Mouse (Mus musculus) liver, embryonic 14.5 days (tissue): ENCODE results near the gene Cdh22.
A peak's percentile ranks its signal among the peaks of the same experiment; 100 is the strongest.

Experiments
- CTCF ChIP-seq: IDR thresholded peaks from 2 replicates; pipeline ENCODE4 v1.5.1; 2016; ENCODE audit warnings: antibody characterized with exemption, low read depth, control low read depth
- EP300 ChIP-seq: IDR thresholded peaks from 2 replicates; pipeline ENCODE4 v1.6.1; 2016; ENCODE audit warnings: antibody characterized with exemption, low read depth

DNA sequence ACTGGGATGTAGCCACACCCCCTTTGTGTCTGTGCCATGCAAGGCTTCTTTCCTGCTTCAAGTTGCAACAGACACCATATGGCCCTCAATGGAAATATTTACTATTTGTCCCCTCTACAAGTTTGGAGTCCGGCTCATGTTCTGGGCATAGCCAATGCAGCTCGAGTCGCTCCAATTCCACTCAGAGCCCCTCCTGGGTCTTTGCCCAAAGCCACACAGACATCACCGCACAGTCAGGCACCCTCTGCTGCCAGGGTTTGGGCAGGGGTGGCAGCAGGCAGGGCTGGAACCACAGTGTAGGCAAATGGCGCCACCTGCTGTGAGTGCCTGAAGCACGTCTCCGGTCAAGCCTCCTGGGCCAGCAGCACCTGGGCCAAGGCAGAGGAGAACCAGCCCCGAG, 41.2 kb upstream of the Cdh22 start:
- peak; percentile 82 for TF ChIP-seq CTCF
- no peak for TF ChIP-seq EP300
